Mouse (Mus musculus) CH12.LX (cell line): Measurements from ENCODE around the gene Cisd2. TPM values are rescaled to one million over a fixed set of nuclear protein-coding genes. Genes with fewer than 3 reads are reported as not detected.

Experiments
- DNase-seq: peaks from one replicate; pipeline ENCODE4 v3.0.0-alpha.2; 2013; ENCODE audit errors: extremely low read depth
- H3K27ac ChIP-seq: 2 replicates; pipeline ENCODE4 v1.5.1; 2012; ENCODE audit warnings: low read depth, mild to moderate bottlenecking, control low read depth, moderate library complexity; ENCODE audit not compliant: insufficient read depth
- H3K27me3 ChIP-seq: replicated peaks from 2 replicates; pipeline ENCODE3; 2012; ENCODE audit warnings: inconsistent platforms
- H3K36me3 ChIP-seq, 2 experiments: replicated peaks in 1 of 2; 2 replicates each; pipeline versions ENCODE3 to v1.6.1; 2012; ENCODE audit warnings: inconsistent platforms in 1 of 2, low read length in 1 of 2, mild to moderate bottlenecking in 1 of 2, mixed read lengths in 1 of 2, moderate library complexity in 1 of 2; ENCODE audit not compliant: control insufficient read depth in 1 of 2, insufficient read depth in 1 of 2
- H3K4me1 ChIP-seq, 2 experiments: 2 replicates each; pipeline ENCODE4 v1.6.1; 2012; ENCODE audit warnings: inconsistent platforms in 1 of 2, moderate library complexity in 1 of 2; ENCODE audit not compliant: insufficient read depth in 2 of 2, control insufficient read depth in 1 of 2
- H3K4me2 ChIP-seq: 2 replicates; pipeline ENCODE4 v1.6.1; 2012; ENCODE audit warnings: low read depth, mild to moderate bottlenecking, control low read depth; ENCODE audit not compliant: poor library complexity, insufficient read depth, severe bottlenecking
- H3K4me3 ChIP-seq, 3 experiments: fragments of 150-350 bp in 1 of 3; sonication (generic) in 1 of 3; replicated peaks in 1 of 3; 2 replicates each; pipeline versions ENCODE3 to v1.5.1; 2011 to 2012; ENCODE audit warnings: low read depth in 2 of 3, low read length in 2 of 3, mild to moderate bottlenecking in 2 of 3, moderate library complexity in 2 of 3, control low read depth in 1 of 3, improper control_type of control experiment in 1 of 3, inconsistent platforms in 1 of 3, mixed read lengths in 1 of 3; ENCODE audit not compliant: poor library complexity in 1 of 3
- H3K79me2 ChIP-seq: replicated peaks from 2 replicates; pipeline ENCODE4 v1.6.1; 2012; ENCODE audit warnings: mild to moderate bottlenecking, moderate library complexity; ENCODE audit not compliant: control insufficient read depth, poor library complexity, insufficient read depth, severe bottlenecking; ENCODE audit errors: extremely low read depth
- H3K9ac ChIP-seq: 2 replicates; pipeline ENCODE4 v1.6.1; 2012; ENCODE audit warnings: low read depth, mild to moderate bottlenecking, control low read depth, moderate library complexity; ENCODE audit not compliant: insufficient read depth
- H3K9me3 ChIP-seq: replicated peaks from 2 replicates; pipeline ENCODE3; 2012; ENCODE audit warnings: low read length, inconsistent platforms, mixed read lengths
- BHLHE40 ChIP-seq: IDR thresholded peaks from 2 replicates; pipeline ENCODE4 v1.6.1; 2011; ENCODE audit warnings: mild to moderate bottlenecking, low read depth, low read length, improper control_type of control experiment
- CHD2 ChIP-seq: IDR thresholded peaks from 2 replicates; pipeline ENCODE4 v1.6.1; 2011; ENCODE audit warnings: low read length, improper control_type of control experiment
- CTCF ChIP-seq, 2 experiments: IDR thresholded peaks in 1 of 2; conservative IDR thresholded peaks in 1 of 2; 2 replicates each; pipeline ENCODE4 v1.5.1; 2011 to 2012; ENCODE audit warnings: low read depth in 2 of 2, low read length in 2 of 2, improper control_type of control experiment in 1 of 2, inconsistent platforms in 1 of 2, mild to moderate bottlenecking in 1 of 2, moderate library complexity in 1 of 2
- E2F4 ChIP-seq: IDR thresholded peaks from 2 replicates; pipeline ENCODE4 v1.6.1; 2011; ENCODE audit warnings: low read depth, low read length, improper control_type of control experiment; ENCODE audit not compliant: insufficient replicate concordance
- ELF1 ChIP-seq: IDR thresholded peaks from 2 replicates; pipeline ENCODE4 v1.6.1; 2014; ENCODE audit warnings: low read depth, mild to moderate bottlenecking, inconsistent platforms, low read length, improper control_type of control experiment
- EP300 ChIP-seq: IDR thresholded peaks from 2 replicates; pipeline ENCODE4 v1.6.1; 2011; ENCODE audit warnings: low read length, improper control_type of control experiment
- GABPA ChIP-seq: IDR thresholded peaks from 2 replicates; pipeline ENCODE4 v1.6.1; 2012; ENCODE audit warnings: low read depth, low read length, improper control_type of control experiment, inconsistent platforms; ENCODE audit not compliant: insufficient replicate concordance
- KAT2A ChIP-seq: IDR thresholded peaks from 2 replicates; pipeline ENCODE4 v1.6.1; 2012; ENCODE audit warnings: low read length, improper control_type of control experiment, inconsistent platforms; ENCODE audit not compliant: insufficient replicate concordance
- MAFK ChIP-seq: IDR thresholded peaks from 2 replicates; pipeline ENCODE4 v1.6.1; 2011; ENCODE audit warnings: low read length, improper control_type of control experiment; ENCODE audit not compliant: insufficient replicate concordance
- MAX ChIP-seq: IDR thresholded peaks from 2 replicates; pipeline ENCODE4 v1.6.1; 2011; ENCODE audit warnings: low read length, improper control_type of control experiment
- MAZ ChIP-seq: IDR thresholded peaks from 2 replicates; pipeline ENCODE4 v1.6.1; 2012; ENCODE audit warnings: low read depth, mild to moderate bottlenecking, inconsistent platforms, low read length, improper control_type of control experiment, moderate library complexity
- MEF2A ChIP-seq: IDR thresholded peaks from 2 replicates; pipeline ENCODE4 v1.6.1; 2014; ENCODE audit warnings: low read depth, mild to moderate bottlenecking, inconsistent platforms, low read length, improper control_type of control experiment, borderline replicate concordance
- MXI1 ChIP-seq: IDR thresholded peaks from 2 replicates; pipeline ENCODE4 v1.6.1; 2011; ENCODE audit warnings: mild to moderate bottlenecking, low read depth, low read length, improper control_type of control experiment
- MYC ChIP-seq: IDR thresholded peaks from 2 replicates; pipeline ENCODE4 v1.6.1; 2011; ENCODE audit warnings: low read depth, mild to moderate bottlenecking, improper control_type of control experiment, low read length
- NELFE ChIP-seq: IDR thresholded peaks from 2 replicates; pipeline ENCODE4 v1.6.1; 2011; ENCODE audit warnings: low read depth, low read length, improper control_type of control experiment
- NRF1 ChIP-seq: IDR thresholded peaks from 2 replicates; pipeline ENCODE4 v1.6.1; 2014; ENCODE audit warnings: low read depth, mild to moderate bottlenecking, inconsistent platforms, low read length, improper control_type of control experiment, moderate library complexity
- POLR2A ChIP-seq: IDR thresholded peaks from 2 replicates; pipeline ENCODE4 v1.6.1; 2011; ENCODE audit warnings: low read depth, mild to moderate bottlenecking, improper control_type of control experiment, low read length
- POLR2AphosphoS2 ChIP-seq: IDR thresholded peaks from 2 replicates; pipeline ENCODE4 v1.6.1; 2011; ENCODE audit warnings: low read depth, low read length, improper control_type of control experiment
- RCOR1 ChIP-seq: conservative IDR thresholded peaks from 2 replicates; pipeline ENCODE4 v1.6.1; 2012; ENCODE audit warnings: low read depth, mild to moderate bottlenecking, inconsistent platforms, low read length, improper control_type of control experiment
- SIN3A ChIP-seq: IDR thresholded peaks from 2 replicates; pipeline ENCODE4 v1.6.1; 2012; ENCODE audit warnings: low read length, improper control_type of control experiment, inconsistent platforms
- SMC3 ChIP-seq: IDR thresholded peaks from 2 replicates; pipeline ENCODE4 v1.6.1; 2011; ENCODE audit warnings: low read depth, low read length, improper control_type of control experiment
- TBP ChIP-seq: conservative IDR thresholded peaks from 2 replicates; pipeline ENCODE4 v1.6.1; 2011; ENCODE audit warnings: low read depth, low read length, improper control_type of control experiment
- TCF12 ChIP-seq: IDR thresholded peaks from 2 replicates; pipeline ENCODE4 v1.6.1; 2014; ENCODE audit warnings: low read depth, mild to moderate bottlenecking, inconsistent platforms, low read length, improper control_type of control experiment
- UBTF ChIP-seq: IDR thresholded peaks from 2 replicates; pipeline ENCODE4 v1.6.1; 2012; ENCODE audit warnings: low read depth, mild to moderate bottlenecking, inconsistent platforms, low read length, improper control_type of control experiment, moderate library complexity
- USF2 ChIP-seq: conservative IDR thresholded peaks from 2 replicates; pipeline ENCODE4 v1.6.1; 2011; ENCODE audit warnings: low read depth, low read length, improper control_type of control experiment
- ZC3H11A ChIP-seq: IDR thresholded peaks from 2 replicates; pipeline ENCODE4 v1.6.1; 2012; ENCODE audit warnings: low read depth, mild to moderate bottlenecking, inconsistent platforms, low read length, improper control_type of control experiment
- ZKSCAN1 ChIP-seq: IDR thresholded peaks from 2 replicates; pipeline ENCODE4 v1.6.1; 2012; ENCODE audit warnings: low read depth, inconsistent platforms, low read length, improper control_type of control experiment, borderline replicate concordance
- ZMIZ1 ChIP-seq: IDR thresholded peaks from 2 replicates; pipeline ENCODE4 v1.6.1; 2012; ENCODE audit warnings: low read depth, mild to moderate bottlenecking, inconsistent platforms, low read length, improper control_type of control experiment
- dilution Hi-C: fragments of 300-500 bp; cut with MboI; formaldehyde crosslinking; loops from 2 replicates; pipeline ENCODE4 v1.14.3; 2020; ENCODE audit warnings: low sequenced_read_pairs; ENCODE audit not compliant: extremely low pct_unique_long_range_greater_than_20kb, extremely low pct_ligation_motif_present
- in situ Hi-C: fragments of 300-500 bp; cut with MboI; formaldehyde crosslinking; loops from 3 replicates; pipeline ENCODE4 v1.14.3; 2019; ENCODE audit warnings: low sequenced_read_pairs, low pct_ligation_motif_present, low pct_unique_long_range_greater_than_20kb, mixed read lengths
- polyA plus RNA-seq: library from polyadenylated mRNA; unstranded; fragments of >175 nt; gene quantifications from 2 replicates; pipeline ENCODE4 v1.2.1, GENCODE M21; 2012; ENCODE audit warnings: low read depth; ENCODE audit not compliant: insufficient read length
- total RNA-seq, 2 experiments: library from RNA; depleted of rRNA; stranded (reverse); fragments of 300-350 nt in 1 of 2; fragments of >200 nt in 1 of 2; gene quantifications; 2 replicates each; pipeline ENCODE4 v1.2.3; 2012 to 2014

Gene Cisd2
- total and polyA plus RNA-seq, 3 experiments, result 36.4 to 62.0 (median 58.2) TPM

DNA sequence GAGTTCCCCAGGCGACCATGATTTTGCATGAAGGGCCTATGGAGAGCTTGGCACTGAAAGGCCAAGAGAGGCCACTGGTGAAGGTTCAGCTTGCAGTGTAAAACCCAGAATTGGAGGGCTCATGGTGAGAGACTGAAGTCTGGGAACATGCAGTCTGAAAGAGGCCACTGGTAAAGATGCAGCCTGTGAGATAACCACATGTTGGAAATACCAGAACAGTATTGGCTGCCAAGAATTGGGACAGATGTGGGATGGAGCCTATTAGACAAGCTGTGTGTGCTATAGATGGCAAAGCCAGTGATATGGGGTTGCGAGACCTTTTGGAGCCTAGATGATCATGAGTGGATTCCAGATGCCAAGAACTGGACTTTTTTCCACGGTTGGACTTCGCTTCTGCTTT, 43.9 kb downstream of the Cisd2 start:
- no peak overlapping the region for H3K4me3 ChIP-seq
- DNase-seq, result no peak
- in situ Hi-C loops, result no loop called here

DNA sequence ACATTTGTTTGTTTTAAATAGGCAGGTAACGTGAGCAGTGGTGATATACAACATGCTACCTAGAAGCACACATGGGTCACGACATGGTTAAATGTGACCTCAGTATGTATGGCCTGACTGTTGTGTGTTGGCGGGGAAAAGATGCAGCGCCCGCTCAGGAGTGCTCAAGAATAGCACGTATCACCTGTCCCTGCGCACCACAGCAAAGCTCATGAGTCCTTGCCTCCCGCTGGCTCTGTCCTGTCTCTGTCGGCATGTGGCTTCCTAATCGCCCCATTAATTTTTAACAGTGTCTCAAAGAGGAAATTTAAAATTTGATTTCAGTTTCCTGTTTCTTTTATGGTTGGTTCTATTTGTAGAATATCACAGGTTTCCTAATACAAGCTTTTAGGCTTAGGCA, 46.3 kb downstream of the Cisd2 start:
- dilution Hi-C loops, result no loop called here
- Histone ChIP-seq H3K4me3 (no peak overlapping the region), H3K27ac (no peak overlapping the region), H3K36me3 (no peaks in the 10 kb centered on the region), H3K4me1 (peaks cover 0 to 10% of the 10 kb centered on the region in 2 experiments; a peak in 3 of 4 replicates), H3K4me2 (no peak overlapping the region), H3K27me3 (no peaks in the 10 kb centered on the region), H3K9ac (no peak overlapping the region), H3K79me2 (no peaks in the 10 kb centered on the region), H3K9me3 (no peaks in the 10 kb centered on the region)
- TF ChIP-seq SIN3A (no peak), MXI1 (no peak), MAX (no peak), NRF1 (no peak), MYC (no peak), RCOR1 (no peak), GABPA (no peak), MAFK (no peak), POLR2AphosphoS2 (no peak), E2F4 (no peak), TBP (no peak), CHD2 (no peak), SMC3 (no peak), MEF2A (no peak), TCF12 (no peak), ZMIZ1 (no peak), MAZ (no peak), BHLHE40 (no peak)
- in situ Hi-C loops, result no loop called here
- DNase-seq, result no peak

More for the DNA sequence above, 43.9 kb downstream of the Cisd2 start:
- no peaks in the 10 kb centered on the region for H3K36me3 ChIP-seq
- dilution Hi-C loops, result no loop called here
- H3K27me3 ChIP-seq, result no peaks in the 10 kb centered on the region
- H3K4me1 ChIP-seq, result peaks cover 0 to 10% of the 10 kb centered on the region in 2 experiments; a peak in 3 of 4 replicates
- H3K27ac ChIP-seq, result no peak overlapping the region
- no peaks in the 10 kb centered on the region for H3K79me2 ChIP-seq
- no peak overlapping the region for H3K4me2 ChIP-seq
- H3K9ac ChIP-seq, result no peak overlapping the region
- TF ChIP-seq CHD2 (no peak), CTCF (conservative IDR thresholded peaks at IDR 0.05 in 1 of 2, IDR thresholded peaks at IDR 0.05 in 1 of 2; ENCODE audit: low read depth in 2 of 2, low read length in 2 of 2) (no peak), EP300 (no peak), ELF1 (no peak), BHLHE40 (no peak), NRF1 (no peak), ZKSCAN1 (no peak), POLR2A (no peak), USF2 (no peak), NELFE (no peak), UBTF (no peak), MAX (no peak), ZC3H11A (no peak), KAT2A (no peak), TCF12 (no peak)
- TF ChIP-seq, all 38 proteins: peak for 0
- H3K9me3 ChIP-seq, result no peaks in the 10 kb centered on the region
